Mouse (Mus musculus) adrenal gland, adult 8-10 months (tissue): ENCODE measurements at regions not wholly inside any gene's neighbourhood (a gene's known extent, or its start where the extent isn't known, plus 50 kb on each side); places are given as distances from the start of the nearest gene placed in this dataset.
"Not testable (repeated sequence)": the region's sequence is repeated elsewhere in the genome, so short reads cannot be mapped to it uniquely, and the experiment has no call there.

ENCODE experiments used
- DNase-seq: peaks from one replicate; pipeline ENCODE4 v3.0.0; 2022

DNA sequence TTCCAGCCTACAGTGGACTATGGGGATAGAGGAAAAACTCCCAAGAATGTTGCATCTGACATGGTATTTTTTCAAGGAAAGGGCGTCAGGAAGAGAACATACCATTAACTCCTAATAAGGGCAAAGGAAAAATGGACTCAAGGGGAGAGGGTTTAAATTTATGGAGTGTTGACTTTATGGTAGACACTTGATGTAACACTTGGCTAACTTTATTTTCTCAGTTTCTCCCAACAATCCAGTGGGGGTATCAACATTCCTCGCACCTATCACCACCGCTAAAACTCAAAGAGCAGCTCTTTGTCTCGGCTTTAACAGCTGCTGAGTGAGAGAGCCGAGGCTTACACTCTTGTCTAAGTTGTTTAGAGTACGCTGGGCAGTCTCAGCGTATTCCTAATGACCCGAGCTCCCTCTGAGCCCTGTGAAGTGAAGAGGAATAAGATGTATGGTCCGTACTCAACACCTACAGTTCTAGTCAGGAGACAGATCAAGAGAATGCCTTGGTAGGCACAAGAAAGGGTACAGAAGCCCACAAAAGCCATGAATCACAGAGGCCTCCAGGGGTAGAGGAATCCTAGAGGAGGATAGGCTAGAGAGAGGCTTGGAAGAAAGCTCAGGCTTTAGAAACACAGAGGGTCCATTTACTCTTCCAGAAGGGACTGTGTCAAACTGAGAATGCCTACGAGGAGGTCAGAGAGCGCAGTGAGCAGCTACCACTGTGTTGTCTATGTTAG is 236.4 kb downstream of the Gm5426 start:
- no peak for DNase-seq

- DNase-seq: no peak
Measured at GRCm38 (mm10) chr10:96373481-96373880, 237.1 kb downstream of the Gm5426 start.

DNA sequence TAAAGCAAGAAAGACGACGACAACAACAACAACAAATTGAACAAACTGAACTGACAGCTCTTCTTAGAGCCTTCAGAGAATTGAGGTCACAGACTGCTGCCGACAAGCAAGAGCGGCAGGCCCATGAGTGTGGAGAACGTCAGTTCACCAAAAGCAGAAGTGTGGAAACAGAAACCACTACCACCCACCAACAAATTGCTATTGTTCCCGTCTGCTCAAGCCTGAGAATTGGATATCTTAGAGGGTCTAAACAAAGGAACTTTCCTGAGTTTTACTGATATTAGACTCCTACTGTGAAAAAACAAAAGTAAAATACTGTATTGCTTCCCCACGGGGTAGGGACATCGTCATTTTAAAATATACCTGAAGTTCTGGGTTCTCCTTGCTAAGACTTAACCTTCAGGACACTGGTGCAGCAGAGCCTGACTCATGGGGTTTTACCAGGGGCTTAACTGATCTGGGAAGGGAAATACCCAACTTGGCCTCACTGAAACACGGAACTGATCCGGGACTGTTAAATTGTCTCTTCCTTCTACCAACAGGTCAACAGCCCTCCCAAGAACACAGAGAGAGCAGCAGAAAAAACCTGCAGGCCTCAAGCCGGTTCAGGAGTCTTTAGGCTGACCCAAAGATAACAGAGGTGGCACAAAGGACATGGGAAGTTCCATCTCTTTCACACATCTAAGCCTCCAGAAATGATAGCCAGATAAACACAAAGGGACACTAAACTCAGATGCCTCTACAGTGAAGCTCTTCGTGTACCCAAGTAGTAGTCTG is 238.1 kb downstream of the Gm5426 start:
- no peak for DNase-seq

DNA sequence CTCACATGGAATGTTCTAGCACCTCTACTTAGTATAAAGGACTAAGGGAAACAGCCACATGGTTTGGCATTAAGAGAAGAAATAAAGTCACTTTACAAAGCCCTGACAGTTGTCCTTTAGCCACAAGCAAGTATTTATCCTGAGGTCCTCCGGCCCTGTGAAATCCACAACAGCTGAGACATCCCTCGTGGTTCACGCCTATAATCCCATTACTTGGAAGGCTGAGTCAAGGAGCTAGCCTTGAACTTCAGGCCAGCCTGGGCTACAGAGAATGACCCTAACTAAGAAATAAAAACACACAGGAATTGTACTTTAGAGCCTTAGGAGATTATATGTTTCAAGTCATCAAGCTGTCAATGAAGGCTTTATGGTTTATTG is 238.7 kb downstream of the Gm5426 start:
- DNase-seq: no peak

- no peak for DNase-seq
Measured at GRCm38 (mm10) chr10:96377549-96377948, 239.3 kb upstream of the Btg1 start.

- no peak for DNase-seq
Measured at GRCm38 (mm10) chr10:96379016-96379771, 237.6 kb upstream of the Btg1 start.

DNA sequence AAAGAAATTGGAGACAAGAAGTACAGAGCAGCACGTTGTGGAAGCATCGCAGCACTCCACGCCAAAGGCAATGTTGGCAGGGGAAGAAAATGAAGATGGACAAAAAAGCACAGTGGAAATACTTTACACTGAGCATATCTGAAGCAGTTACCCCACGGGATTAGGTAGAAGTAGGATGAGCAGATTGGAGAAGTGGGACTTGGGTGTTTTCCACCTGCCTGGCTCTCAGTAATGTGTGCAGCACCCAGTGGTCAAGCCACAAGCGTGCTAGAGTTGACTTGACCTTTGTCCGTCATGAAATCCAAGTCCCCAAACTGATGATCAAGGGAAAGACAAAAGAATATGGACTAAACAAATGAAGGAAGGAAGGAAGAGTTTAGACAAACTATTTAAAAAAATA is 235.1 kb upstream of the Btg1 start:
- no peak for DNase-seq

GRCm38 (mm10) chr10:96391748-96392147 is 225.1 kb upstream of the Btg1 start:
- DNase-seq: no peak

GRCm38 (mm10) chr10:96392836-96393235 is 224.0 kb upstream of the Btg1 start:
- no peak for DNase-seq

DNA sequence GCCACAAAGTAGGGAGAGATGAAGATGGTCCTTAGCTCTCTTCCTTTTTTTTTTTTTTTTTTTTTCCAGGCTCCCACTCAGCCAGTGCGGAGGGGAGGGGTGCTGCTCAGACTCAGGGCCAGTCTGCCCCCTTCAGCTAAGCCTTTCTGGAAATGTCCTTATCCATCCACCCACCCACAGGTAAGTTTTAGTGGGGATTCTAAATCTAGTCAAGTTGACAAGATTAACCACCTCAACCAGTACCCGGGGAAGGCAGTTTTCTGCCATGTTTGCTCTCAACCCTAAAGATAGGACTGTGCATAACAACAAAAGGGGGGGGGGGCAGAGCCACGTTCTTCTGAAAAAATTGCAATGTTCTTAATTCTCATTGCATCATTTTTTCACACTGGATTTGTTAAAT is 222.6 kb upstream of the Btg1 start:
- no peak for DNase-seq

GRCm38 (mm10) chr10:96395017-96395416 is 221.8 kb upstream of the Btg1 start:
- no peak for DNase-seq

DNA sequence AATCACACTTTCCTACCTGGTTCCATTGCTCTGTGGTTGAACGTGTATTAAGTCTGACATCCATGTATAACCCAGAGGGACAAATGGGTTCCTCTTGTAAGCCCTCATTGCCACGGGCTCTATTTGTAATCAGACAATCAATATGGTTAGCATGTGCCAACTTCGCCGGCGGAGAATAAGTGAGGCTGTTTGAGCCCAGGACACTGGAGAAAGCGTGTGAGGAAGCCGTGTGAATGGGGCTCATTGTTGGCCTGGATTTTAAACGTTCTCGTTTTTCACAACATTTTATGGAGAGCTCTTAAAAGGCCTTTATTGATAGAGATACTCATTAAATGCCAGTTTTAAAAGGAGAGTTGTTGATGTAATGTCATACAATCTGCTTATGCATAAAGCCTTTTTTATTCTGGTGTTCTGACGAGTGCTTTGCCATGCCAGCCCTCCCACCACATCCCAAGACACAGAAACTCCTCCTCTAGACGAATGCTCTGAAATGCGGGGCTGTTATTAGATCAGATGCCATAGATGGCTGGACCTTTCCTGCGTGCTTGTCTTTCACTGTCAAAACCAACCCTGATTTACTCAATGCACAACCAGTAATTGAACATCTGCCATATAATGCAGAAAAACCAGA is 218.8 kb upstream of the Btg1 start:
- no peak for DNase-seq

DNA sequence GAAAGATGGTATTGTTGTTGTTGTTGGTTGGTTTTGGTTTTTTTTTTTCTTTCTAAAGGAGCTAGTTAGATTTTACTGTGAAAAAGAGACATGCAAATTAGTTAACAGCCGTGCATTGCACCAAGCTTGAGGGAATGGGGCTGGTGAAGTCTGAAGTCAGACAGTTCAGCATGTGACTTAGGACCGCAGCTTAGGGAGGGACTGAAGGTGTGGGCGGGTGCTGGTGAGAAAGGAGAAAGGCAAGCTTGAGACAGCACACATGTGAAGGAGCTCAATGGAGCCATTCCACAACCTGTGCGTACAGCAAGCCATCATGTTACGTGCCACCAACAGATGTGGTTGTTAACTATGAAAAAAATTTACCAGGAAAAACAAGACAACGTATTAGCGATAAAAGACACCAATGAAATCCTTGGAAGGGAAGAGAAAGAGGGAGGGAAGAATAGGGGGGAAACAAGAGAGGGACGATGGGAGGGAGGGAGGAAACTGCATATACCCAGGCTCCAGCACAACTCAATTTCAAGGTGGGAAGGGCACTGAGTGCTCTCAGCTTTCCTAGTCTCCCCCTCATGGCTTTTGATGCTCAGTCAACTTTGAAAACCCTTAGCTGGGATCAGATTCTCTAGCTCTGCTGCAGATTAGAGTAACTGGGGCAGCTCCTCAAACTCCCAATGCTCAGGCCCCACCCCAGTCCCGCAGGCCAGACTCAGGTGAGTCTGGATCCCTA is 218.1 kb upstream of the Btg1 start:
- no peak for DNase-seq

DNA sequence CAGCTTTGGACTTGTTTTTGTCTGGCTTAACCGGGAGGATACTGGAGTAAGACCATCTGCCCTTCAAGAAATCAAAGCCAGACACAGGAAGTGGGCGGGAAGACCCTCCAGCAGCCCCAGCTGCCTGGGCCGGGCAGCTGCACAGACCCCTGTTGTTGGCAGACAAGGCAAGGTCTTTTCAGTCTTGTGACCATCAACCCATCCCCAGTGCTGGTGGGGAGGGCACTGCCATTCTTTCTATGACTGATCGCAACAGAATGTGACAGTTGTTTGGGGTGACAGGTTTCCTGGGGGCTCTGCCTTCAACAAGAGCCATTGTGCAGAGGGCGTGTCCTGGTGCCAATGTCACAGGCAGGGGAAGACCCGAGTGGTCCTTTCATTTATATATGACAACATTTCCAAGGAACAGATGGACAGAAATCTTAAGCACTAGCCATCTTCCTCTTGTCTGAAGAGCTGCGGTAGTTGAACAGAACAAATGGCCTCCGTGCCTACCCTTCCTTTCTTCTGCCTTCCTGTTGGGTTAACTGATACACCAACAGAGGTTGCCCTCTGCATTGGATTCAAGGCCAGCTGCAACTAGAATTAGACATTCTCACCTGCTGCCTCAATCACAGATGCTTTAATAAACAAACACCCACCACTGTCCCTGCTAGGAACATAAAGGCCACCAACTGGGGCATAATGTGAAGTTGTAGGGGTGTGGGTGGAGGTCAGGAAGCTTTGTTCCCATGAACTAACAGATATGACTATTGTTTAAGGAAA is 217.0 kb upstream of the Btg1 start:
- DNase-seq: no peak

GRCm38 (mm10) chr10:96400793-96401192 is 216.0 kb upstream of the Btg1 start:
- no peak for DNase-seq

- no peak for DNase-seq
Measured at GRCm38 (mm10) chr10:96406306-96406705, 210.5 kb upstream of the Btg1 start.

GRCm38 (mm10) chr10:96407846-96408245 is 209.0 kb upstream of the Btg1 start:
- DNase-seq: no peak

DNA sequence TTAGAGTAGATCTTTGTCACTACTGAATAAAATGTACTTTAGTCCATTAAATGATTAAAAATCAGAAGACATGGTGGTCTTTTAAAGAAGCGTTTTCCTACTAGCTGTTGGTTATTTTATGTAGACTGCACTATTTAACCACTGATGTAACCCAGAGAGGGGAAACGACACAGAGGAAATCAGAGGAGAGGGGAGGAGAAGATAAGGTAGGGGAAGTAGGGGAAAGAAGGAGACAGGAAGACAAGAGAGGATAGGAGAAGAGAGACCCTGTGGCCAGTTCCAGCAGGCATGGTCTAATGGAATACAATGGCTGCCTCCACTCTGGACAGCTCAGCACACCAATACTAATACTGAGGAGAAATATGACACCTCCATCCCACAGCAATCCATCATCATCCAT is 208.6 kb upstream of the Btg1 start:
- no peak for DNase-seq

DNA sequence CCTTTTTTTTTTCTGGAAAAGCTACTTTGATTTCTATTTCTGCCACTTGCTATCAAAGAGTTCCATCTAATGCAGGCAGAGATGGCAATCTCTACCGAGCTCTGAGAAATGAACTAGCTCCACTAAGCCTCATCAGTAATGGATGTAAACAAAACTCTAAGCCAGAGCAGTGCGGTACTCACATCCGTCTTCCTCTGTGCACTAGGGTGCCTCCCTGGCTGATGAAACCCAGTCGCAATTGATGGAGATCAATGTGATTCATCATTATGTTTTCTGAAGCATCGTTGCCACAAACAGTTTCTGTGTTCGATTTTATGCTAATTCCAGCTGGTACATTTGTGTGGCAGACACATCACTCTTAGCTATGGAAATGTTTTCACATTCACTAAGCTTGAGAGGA is 206.8 kb upstream of the Btg1 start:
- no peak for DNase-seq

GRCm38 (mm10) chr10:96414807-96415206 is 202.0 kb upstream of the Btg1 start:
- no peak for DNase-seq

DNA sequence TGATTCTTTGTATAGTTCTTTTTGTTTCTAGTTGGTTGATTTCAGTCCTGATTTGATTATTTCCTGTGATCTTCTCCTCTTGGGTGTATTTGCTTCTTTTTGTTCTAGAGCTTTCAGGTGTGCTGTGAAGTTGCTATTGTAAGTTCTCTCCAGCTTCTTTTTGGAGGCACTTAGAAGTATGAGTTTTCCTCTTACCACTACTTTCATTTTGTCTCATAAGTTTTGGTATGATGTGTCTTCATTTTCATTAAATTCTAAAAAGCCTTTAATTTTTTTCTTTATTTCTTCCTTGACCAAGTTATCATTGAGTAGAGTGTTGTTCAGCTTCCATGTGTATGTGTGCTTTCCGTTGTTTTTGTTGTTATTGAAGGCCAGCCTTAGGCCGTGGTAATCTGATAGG is 195.3 kb upstream of the Btg1 start:
- DNase-seq: not testable (repeated sequence)

DNA sequence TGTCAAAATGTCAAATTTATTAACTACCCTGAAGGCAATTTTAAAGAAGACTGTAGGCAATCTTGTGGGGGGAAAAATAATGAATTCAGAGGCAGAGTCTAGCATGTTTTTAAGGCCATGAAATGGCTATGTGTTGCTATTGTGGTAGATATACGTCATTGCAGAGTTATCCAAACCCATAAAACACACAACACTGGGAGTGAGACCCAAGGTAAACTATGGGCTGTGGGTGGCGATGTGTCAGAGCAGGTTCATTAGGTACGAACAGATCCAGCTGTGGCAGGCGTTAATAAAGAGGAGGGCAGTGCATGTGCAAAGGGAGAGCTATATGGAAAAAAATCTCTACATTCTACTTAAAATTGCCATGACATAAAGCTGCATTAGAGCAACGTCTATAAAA is 189.4 kb upstream of the Btg1 start:
- DNase-seq: no peak
